Mouse (Mus musculus): ENCODE data around the gene Ptprcap. TPM values are rescaled to one million over a fixed set of nuclear protein-coding genes. Genes with fewer than 3 reads are reported as not detected.

Ptprcap gene
- polyA plus RNA-seq (2017; shearing (Covaris generic)), result 1,706 TPM

GRCm38 (mm10) chr19:4153232-4153654, at the start of gene Ptprcap:
Ptprcap (plus strand) TSS chr19:4153604.

GRCm38 (mm10) chr19:4125741-4126696, 27.4 kb upstream of the Ptprcap start, which contains the start of gene Aip:
Aip (minus strand) TSS chr19:4125858.

GRCm38 (mm10) chr19:4139446-4139845, 14.0 kb upstream of the Ptprcap start, which contains the start of gene Gpr152:
Gpr152 (plus strand) TSS chr19:4139787.

GRCm38 (mm10) chr19:4143759-4144268, 9.6 kb upstream of the Ptprcap start, which contains the start of gene Cabp4:
Cabp4 (minus strand) TSS chr19:4144033.

GRCm38 (mm10) chr19:4148491-4148806, 5.0 kb upstream of the Ptprcap start, which contains the start of gene Coro1b:
Coro1b (plus strand) TSS chr19:4148619.

GRCm38 (mm10) chr19:4162646-4163542, 9.5 kb downstream of the Ptprcap start, which contains the start of gene Rps6kb2:
Rps6kb2 (minus strand) TSS chr19:4163354.

GRCm38 (mm10) chr19:4175368-4175947, 22.1 kb downstream of the Ptprcap start, which contains the start of gene Carns1:
Carns1 (minus strand) TSS chr19:4175479.

GRCm38 (mm10) chr19:4190831-4191334, 37.5 kb downstream of the Ptprcap start, which contains the start of gene Tbc1d10c:
Tbc1d10c (minus strand) TSS chr19:4191284.

GRCm38 (mm10) chr19:4191528-4192250, 38.3 kb downstream of the Ptprcap start, which contains the start of gene Ppp1ca:
Ppp1ca (plus strand) TSS chr19:4192065.

GRCm38 (mm10) chr19:4201291-4201909, 48.0 kb downstream of the Ptprcap start, which contains the start of gene Rad9a:
Rad9a (minus strand) TSS chr19:4201662.

Other genes starting within 250 kb of the Ptprcap start
- gene Tcirg1, start 246.5 kb upstream of the Ptprcap start, polyA plus RNA-seq (2017; shearing (Covaris generic)), result 63.1 TPM
- gene Ndufs8, start 240.8 kb upstream of the Ptprcap start, polyA plus RNA-seq (2017; shearing (Covaris generic)), result 259 TPM
- gene Aldh3b1, start 223.8 kb upstream of the Ptprcap start, polyA plus RNA-seq (2017; shearing (Covaris generic)), result 0.29 TPM
- 47.5 TPM for gene Unc93b1, start 218.4 kb upstream of the Ptprcap start, polyA plus RNA-seq (2017; shearing (Covaris generic))
- gene Aldh3b3, start 195.0 kb upstream of the Ptprcap start, polyA plus RNA-seq (2017; shearing (Covaris generic)), result not detected
- not detected for gene Aldh3b2, start 181.3 kb upstream of the Ptprcap start, polyA plus RNA-seq (2017; shearing (Covaris generic))
- 0.71 TPM for gene Acy3, start 167.0 kb upstream of the Ptprcap start, polyA plus RNA-seq (2017; shearing (Covaris generic))
- gene Tbx10, start 160.9 kb upstream of the Ptprcap start, polyA plus RNA-seq (2017; shearing (Covaris generic)), result not detected
- gene Nudt8, start 153.0 kb upstream of the Ptprcap start, polyA plus RNA-seq (2017; shearing (Covaris generic)), result 9.1 TPM
- 1.4 TPM for gene Gm49405, start 153.0 kb upstream of the Ptprcap start, polyA plus RNA-seq (2017; shearing (Covaris generic))
- gene Doc2g, start 150.3 kb upstream of the Ptprcap start, polyA plus RNA-seq (2017; shearing (Covaris generic)), result 2.1 TPM
- gene Ndufv1, start 140.8 kb upstream of the Ptprcap start, polyA plus RNA-seq (2017; shearing (Covaris generic)), result 169 TPM
- gene Gstp1, start 115.6 kb upstream of the Ptprcap start, polyA plus RNA-seq (2017; shearing (Covaris generic)), result 708 TPM
- 3.2 TPM for gene Gstp2, start 107.6 kb upstream of the Ptprcap start, polyA plus RNA-seq (2017; shearing (Covaris generic))
- 149 TPM for gene Gstp3, start 94.0 kb upstream of the Ptprcap start, polyA plus RNA-seq (2017; shearing (Covaris generic))
- not detected for gene Cabp2, start 72.0 kb upstream of the Ptprcap start, polyA plus RNA-seq (2017; shearing (Covaris generic))
- gene Cdk2ap2, start 56.4 kb upstream of the Ptprcap start, polyA plus RNA-seq (2017; shearing (Covaris generic)), result 1,029 TPM
- 346 TPM for gene Pitpnm1, start 53.6 kb upstream of the Ptprcap start, polyA plus RNA-seq (2017; shearing (Covaris generic))
- gene Aip, start 27.7 kb upstream of the Ptprcap start, polyA plus RNA-seq (2017; shearing (Covaris generic)), result 228 TPM
- not detected for gene Gpr152, start 13.8 kb upstream of the Ptprcap start, polyA plus RNA-seq (2017; shearing (Covaris generic))
- 0.38 TPM for gene Cabp4, start 9.6 kb upstream of the Ptprcap start, polyA plus RNA-seq (2017; shearing (Covaris generic))
- gene Coro1b, start 5.0 kb upstream of the Ptprcap start, polyA plus RNA-seq (2017; shearing (Covaris generic)), result 424 TPM
- gene Rps6kb2, start 9.8 kb downstream of the Ptprcap start, polyA plus RNA-seq (2017; shearing (Covaris generic)), result 58.8 TPM
- gene Carns1, start 21.9 kb downstream of the Ptprcap start, polyA plus RNA-seq (2017; shearing (Covaris generic)), result 11.0 TPM
- gene Tbc1d10c, start 37.7 kb downstream of the Ptprcap start, polyA plus RNA-seq (2017; shearing (Covaris generic)), result 828 TPM
- 1,287 TPM for gene Ppp1ca, start 38.5 kb downstream of the Ptprcap start, polyA plus RNA-seq (2017; shearing (Covaris generic))
- 82.8 TPM for gene Rad9a, start 48.1 kb downstream of the Ptprcap start, polyA plus RNA-seq (2017; shearing (Covaris generic))
- 39.2 TPM for gene Clcf1, start 60.6 kb downstream of the Ptprcap start, polyA plus RNA-seq (2017; shearing (Covaris generic))
- not detected for gene AC109138.7, start 60.8 kb downstream of the Ptprcap start, polyA plus RNA-seq (2017; shearing (Covaris generic))
- 139 TPM for gene Pold4, start 78.3 kb downstream of the Ptprcap start, polyA plus RNA-seq (2017; shearing (Covaris generic))
- 1.5 TPM for gene Ssh3, start 115.6 kb downstream of the Ptprcap start, polyA plus RNA-seq (2017; shearing (Covaris generic))
- 3.8 TPM for gene Ankrd13d, start 129.5 kb downstream of the Ptprcap start, polyA plus RNA-seq (2017; shearing (Covaris generic))
- 52.5 TPM for gene Grk2, start 152.6 kb downstream of the Ptprcap start, polyA plus RNA-seq (2017; shearing (Covaris generic))
- gene Kdm2a, start 244.7 kb downstream of the Ptprcap start, polyA plus RNA-seq (2017; shearing (Covaris generic)), result 64.3 TPM

All from CD4-positive, CD25-positive, alpha-beta regulatory T cell, adult 9 weeks (primary cell).